Mouse (Mus musculus): Measurements from ENCODE around the gene Mettl21a. TPM values are rescaled to one million over a fixed set of nuclear protein-coding genes. Genes with fewer than 3 reads are reported as not detected.
"Not testable (repeated sequence)": the region's sequence is repeated elsewhere in the genome, so short reads cannot be mapped to it uniquely, and the experiment has no call there.

Mettl21a gene
- polyA plus RNA-seq, 1 experiment: 27.9 TPM

GRCm38 (mm10) chr1:64578801-64579200 lies 38.2 kb downstream of the Mettl21a start:
- Histone ChIP-seq H3K4me3 (ENCODE audit: insufficient read depth, low read length) (no peak overlapping the region), H3K27ac (ENCODE audit: insufficient read depth, low read length) (no peak overlapping the region), H3K4me1 (ENCODE audit: control insufficient read depth, insufficient read depth, low read length) (no peaks in the 10 kb centered on the region)
- TF ChIP-seq CTCF (IDR thresholded peaks at IDR 0.05; ENCODE audit: borderline replicate concordance, insufficient read depth, low read length) (no peak), POLR2A (IDR thresholded peaks at IDR 0.05; ENCODE audit: low read depth, low read length) (no peak)

GRCm38 (mm10) chr1:64577911-64578310 lies 39.1 kb downstream of the Mettl21a start:
- not testable (repeated sequence) for H3K4me1 ChIP-seq (ENCODE audit: control insufficient read depth, insufficient read depth, low read length); H3K27ac ChIP-seq (ENCODE audit: insufficient read depth, low read length); H3K4me3 ChIP-seq (ENCODE audit: insufficient read depth, low read length)

DNA sequence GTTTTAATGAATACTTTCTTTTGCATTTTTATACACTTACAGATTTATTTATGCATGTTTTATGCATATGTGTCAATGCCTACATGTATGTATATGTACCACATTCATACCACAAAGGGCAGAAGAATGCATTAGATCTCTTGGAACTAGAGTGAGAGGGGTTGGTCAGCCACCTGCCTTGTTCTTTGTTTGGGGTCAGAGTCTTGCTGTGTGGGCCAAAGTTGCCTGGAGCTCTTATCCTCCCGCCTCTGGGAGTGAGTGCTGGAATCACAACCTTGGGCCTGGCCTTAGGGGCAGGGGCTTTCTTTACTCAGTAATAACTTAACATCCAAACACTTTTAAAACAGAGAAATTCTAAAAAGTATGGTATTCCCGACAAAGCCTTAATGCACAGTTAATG lies 40.3 kb downstream of the Mettl21a start:
- Histone ChIP-seq H3K27ac (ENCODE audit: insufficient read depth, low read length) (no peak overlapping the region), H3K4me1 (ENCODE audit: control insufficient read depth, insufficient read depth, low read length) (no peaks in the 10 kb centered on the region), H3K4me3 (ENCODE audit: insufficient read depth, low read length) (no peak overlapping the region)
- TF ChIP-seq POLR2A (IDR thresholded peaks at IDR 0.05; ENCODE audit: low read depth, low read length): no peak
- no peak for TF ChIP-seq CTCF (IDR thresholded peaks at IDR 0.05; ENCODE audit: borderline replicate concordance, insufficient read depth, low read length)

DNA sequence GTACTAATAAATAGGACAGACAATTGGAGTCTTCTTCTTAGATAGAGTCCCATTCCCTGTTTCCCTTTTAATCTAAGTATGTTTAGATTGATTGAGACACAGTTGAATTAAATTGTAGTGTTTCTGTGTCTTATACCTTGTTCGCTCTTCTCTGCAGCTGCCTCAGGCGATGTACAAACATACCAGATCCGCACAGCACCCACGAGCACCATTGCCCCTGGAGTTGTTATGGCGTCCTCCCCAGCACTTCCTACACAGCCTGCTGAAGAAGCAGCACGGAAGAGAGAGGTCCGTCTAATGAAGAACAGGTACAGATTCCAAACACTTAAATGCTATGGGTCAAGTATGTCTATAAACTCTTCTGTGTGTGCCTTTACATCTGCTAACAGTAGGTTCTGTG lies 41.0 kb downstream of the Mettl21a start:
- Histone ChIP-seq H3K4me3 (ENCODE audit: insufficient read depth, low read length) (no peak overlapping the region), H3K4me1 (ENCODE audit: control insufficient read depth, insufficient read depth, low read length) (no peaks in the 10 kb centered on the region), H3K27ac (ENCODE audit: insufficient read depth, low read length) (no peak overlapping the region)
- TF ChIP-seq POLR2A (IDR thresholded peaks at IDR 0.05; ENCODE audit: low read depth, low read length): no peak
- TF ChIP-seq CTCF (IDR thresholded peaks at IDR 0.05; ENCODE audit: borderline replicate concordance, insufficient read depth, low read length): no peak

GRCm38 (mm10) chr1:64568206-64568605 lies 48.8 kb downstream of the Mettl21a start:
- Histone ChIP-seq H3K27ac (ENCODE audit: insufficient read depth, low read length) (no peak overlapping the region), H3K4me1 (ENCODE audit: control insufficient read depth, insufficient read depth, low read length) (no peaks in the 10 kb centered on the region), H3K4me3 (ENCODE audit: insufficient read depth, low read length) (no peak overlapping the region)
- TF ChIP-seq CTCF (IDR thresholded peaks at IDR 0.05; ENCODE audit: borderline replicate concordance, insufficient read depth, low read length): no peak
- no peak for TF ChIP-seq POLR2A (IDR thresholded peaks at IDR 0.05; ENCODE audit: low read depth, low read length)

DNA sequence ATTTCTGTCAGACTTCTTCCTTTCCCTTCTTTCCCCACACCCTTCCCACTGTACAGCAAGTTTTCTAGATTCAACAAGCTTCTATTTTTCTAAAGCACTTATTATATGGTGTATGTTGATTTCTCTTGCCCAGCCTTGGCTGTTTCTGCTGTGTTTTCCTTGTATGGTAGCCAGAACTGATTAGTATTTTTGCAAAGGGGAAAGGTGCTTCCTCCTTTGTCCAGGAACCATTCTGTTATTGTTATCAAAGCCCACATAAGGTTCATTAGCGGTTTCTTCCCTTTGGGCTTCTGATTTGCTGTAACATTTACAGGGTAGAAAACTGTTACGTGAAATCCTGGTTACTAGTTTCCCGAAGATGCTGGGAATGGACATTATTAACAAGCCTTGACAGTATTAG lies 56.9 kb downstream of the Mettl21a start:
- no peaks in the 10 kb centered on the region for H3K4me1 ChIP-seq (ENCODE audit: control insufficient read depth, insufficient read depth, low read length)

More for the DNA sequence above, 56.9 kb downstream of the Mettl21a start:
- H3K4me3 ChIP-seq (ENCODE audit: insufficient read depth, low read length): no peak overlapping the region
- no peak overlapping the region for H3K27ac ChIP-seq (ENCODE audit: insufficient read depth, low read length)
- no peak for TF ChIP-seq POLR2A (IDR thresholded peaks at IDR 0.05; ENCODE audit: low read depth, low read length)
- no peak for TF ChIP-seq CTCF (IDR thresholded peaks at IDR 0.05; ENCODE audit: borderline replicate concordance, insufficient read depth, low read length)

Other genes with a start within 250 kb of the Mettl21a start
- 38.3 and 45.1 TPM in 2 replicates for gene Creb1, start 84.6 kb downstream of the Mettl21a start, polyA plus RNA-seq (2011; ENCODE audit: insufficient read length, low read depth, missing spikeins)
- 67.5 and 92.0 TPM in 2 replicates for gene Ccnyl1, start 73.2 kb upstream of the Mettl21a start, polyA plus RNA-seq (2011; ENCODE audit: insufficient read length, low read depth, missing spikeins)
- gene Fzd5, start 120.5 kb upstream of the Mettl21a start, polyA plus RNA-seq (2011; ENCODE audit: insufficient read length, low read depth, missing spikeins): 8.3 and 9.1 TPM in 2 replicates

Measured in embryonic fibroblast, embryonic 13.5 days (primary cell).